Mouse (Mus musculus): ENCODE measurements around the gene Adgrf5.

Adgrf5 gene

DNA sequence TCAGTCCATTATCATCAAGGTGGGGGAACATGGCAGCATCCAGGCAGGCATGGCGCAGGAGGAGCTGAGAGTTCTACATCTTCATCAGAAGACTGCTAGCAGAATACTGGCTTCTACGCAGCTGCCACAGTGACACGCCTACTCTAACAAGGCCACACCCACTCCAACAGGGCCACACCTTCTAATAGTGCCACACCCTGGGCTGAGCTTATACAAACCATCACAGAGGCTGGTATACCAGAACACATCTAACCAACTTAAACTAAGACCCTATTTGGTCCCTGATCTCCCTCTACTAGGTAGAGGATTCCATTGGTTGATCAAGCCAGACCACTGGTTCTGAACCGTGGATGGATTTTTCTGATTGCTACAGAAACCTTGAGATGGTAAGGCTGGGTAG is 112.3 kb downstream of the Adgrf5 start:
- DNase-seq, result no peak

GRCm38 (mm10) chr17:43474775-43475174 is 114.5 kb downstream of the Adgrf5 start:
- DNase-seq, result no peak

DNA sequence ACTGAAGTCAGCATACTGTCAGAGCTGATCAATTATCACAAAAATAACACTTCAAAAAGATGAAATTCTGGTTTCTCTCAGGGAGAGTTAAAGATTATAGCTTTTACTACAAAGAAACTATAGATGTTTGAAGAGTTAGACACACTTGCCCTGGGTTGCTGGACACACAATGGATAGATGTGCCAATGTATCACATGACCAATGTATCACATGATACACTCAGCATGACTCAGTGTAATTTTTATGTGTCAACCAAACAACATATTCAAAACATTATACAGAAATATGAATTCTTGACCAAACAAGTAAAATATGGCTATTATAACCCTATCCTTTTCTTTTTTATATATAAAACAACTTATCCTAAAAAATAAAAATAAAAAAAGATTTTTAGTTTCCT is 117.4 kb downstream of the Adgrf5 start:
- DNase-seq, result no peak

GRCm38 (mm10) chr17:43485982-43486381 is 125.7 kb downstream of the Adgrf5 start:
- DNase-seq, result peak; percentile 33 to 35

- DNase-seq, result no peak
These were observed 128.3 kb downstream of the Adgrf5 start for GRCm38 (mm10) chr17:43488439-43489151.

DNA sequence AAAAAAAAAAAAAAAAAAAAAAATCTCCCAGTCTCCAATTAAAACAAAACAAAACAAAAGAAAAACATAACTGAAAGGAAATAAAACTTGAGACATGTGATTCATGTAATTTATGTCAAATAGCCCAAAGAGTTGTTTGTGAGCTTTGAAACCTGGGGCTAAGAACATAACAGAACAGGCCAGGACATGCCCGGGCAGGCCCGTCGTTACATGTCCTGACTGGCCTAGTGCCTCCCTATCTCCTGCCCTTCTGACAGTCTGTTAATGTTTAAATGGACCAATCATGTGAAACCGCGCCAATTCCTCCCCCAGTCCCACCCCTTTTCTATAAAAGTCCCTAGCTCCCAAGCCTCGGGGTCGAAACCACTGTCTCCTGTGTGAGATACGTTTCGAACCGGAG is 130.1 kb downstream of the Adgrf5 start:
- peak in 1 of 2 experiments; percentile 51 for DNase-seq

DNA sequence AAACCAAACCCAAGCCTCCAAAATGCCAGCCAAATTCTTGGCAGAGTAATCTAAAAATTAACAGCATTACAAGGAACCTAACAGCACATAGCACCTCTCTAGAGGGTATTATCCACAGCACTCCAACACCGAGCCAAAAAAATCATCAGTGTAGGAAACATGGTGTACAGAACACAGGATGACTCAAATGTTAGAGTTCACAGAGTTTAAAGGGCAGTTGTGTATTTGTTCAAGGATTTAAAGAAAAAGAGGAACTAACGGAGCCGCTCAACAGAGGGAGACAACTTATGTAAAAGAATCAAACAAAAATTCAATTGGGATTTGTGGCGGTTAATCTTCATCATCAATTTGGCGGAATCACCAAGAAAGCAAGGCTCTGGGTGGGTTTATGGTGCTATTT is 135.3 kb downstream of the Adgrf5 start:
- no peak for DNase-seq

GRCm38 (mm10) chr17:43497521-43497920 is 137.3 kb downstream of the Adgrf5 start:
- DNase-seq, result no peak

DNA sequence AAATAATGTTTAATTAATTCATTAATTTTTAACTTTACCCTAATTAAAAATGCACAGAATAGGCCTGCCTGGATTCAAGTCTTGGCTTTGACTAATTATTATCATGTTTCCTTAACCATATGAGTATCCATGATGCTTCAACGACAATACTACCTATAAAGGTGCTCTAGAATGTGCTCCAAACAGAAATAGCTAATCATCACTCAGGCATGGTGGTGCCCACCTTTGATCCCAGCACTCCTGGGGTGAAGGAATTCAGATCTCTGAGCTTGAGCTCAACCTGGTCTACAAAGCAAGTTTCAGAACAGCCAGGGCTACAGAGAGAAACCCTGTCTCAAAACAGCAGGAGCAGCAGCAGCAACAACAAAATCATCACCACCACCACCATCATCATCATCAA is 140.3 kb downstream of the Adgrf5 start:
- peak; percentile 68 to 71 for DNase-seq

DNA sequence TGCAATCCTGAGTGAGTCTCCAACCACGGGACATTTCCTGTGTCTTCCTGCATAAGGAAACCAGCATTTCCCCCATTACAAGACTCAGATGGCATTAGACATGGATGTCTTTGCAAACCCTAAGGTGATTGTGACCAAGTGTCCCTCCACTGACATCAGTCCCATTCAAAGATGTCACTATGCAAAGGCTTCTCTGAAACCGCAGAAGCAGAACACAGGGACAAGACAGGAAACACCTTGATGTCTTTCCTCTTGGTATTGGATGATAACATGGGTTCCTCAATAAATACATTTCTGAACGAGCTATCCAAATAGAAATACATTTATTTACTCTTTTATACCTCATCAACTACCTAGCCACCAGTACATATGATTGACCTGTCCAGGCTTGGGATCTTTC is 141.0 kb downstream of the Adgrf5 start:
- no peak for DNase-seq

DNA sequence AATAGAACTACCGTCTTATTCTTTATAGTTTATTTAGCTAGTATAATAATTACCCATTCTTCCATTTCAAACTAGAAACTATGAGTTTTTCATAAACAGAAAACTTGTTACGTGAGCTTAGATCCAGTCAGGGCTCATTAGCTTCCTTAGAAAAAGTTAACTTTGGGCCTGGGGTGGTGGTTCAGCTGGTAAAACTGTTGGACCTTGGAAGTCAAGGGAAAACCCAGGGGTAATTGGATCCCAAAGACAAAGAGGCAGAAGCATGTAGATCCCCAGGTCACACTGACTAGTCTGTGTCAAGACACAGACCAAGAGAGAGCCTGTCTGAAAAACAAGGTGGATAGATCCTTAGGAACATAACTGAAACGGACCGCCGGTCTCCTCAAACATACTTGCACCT is 141.4 kb downstream of the Adgrf5 start:
- DNase-seq, result peak; percentile 58 to 72

GRCm38 (mm10) chr17:43502592-43502991 is 142.3 kb downstream of the Adgrf5 start, which contains the start of gene Mep1a:
Gene Mep1a (minus strand): TSS chr17:43502812.
- DNase-seq, result peak; percentile 75 to 79

DNA sequence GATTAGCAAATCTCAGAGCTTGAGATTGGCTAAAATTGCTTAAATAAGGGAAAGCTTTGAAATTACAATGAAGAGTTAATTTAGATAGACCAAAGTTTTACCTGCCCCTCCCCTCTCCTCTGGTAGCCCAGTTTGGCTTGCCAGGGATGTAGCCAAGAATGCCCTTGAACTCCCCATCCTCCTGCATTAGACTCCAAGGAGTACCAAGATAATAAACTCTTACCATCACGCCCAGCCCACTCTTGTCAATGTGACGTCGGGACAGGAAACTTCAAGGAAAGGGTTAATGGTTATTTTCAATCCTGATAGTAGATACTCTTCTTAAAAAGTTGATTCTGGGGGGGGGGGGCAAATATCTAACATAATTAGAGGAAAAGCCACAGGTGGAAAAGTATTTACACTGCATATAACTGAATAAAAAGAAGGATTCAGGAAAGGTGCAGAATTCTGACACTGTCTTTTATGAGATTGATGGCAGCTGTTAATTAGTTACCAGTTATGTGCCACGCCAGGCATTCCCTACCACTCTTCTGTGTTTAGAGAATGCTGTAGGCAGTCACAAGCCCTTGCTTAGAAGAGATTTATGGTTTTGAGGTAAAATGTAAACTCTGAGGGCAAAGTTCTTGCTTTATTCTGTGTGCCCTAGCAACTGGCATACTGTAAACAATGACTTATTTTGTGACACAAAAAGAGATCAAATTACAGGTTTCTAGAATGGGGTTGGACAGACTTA is 143.8 kb downstream of the Adgrf5 start:
- DNase-seq, result peak; percentile 35 to 66

GRCm38 (mm10) chr17:43504594-43504934 is 144.3 kb downstream of the Adgrf5 start:
- no peak for DNase-seq
